Mouse (Mus musculus) frontal cortex, postnatal 36 days (tissue): ENCODE measurements around the gene Spcs3.
"Not testable (repeated sequence)": the region's sequence is repeated elsewhere in the genome, so short reads cannot be mapped to it uniquely, and the experiment has no call there.

ENCODE experiments used
- DNase-seq, 2 experiments: peaks; one replicate each; pipeline ENCODE4 v3.0.0; 2022; ENCODE audit warnings: low spot score in 2 of 2

The Spcs3 gene

GRCm38 (mm10) chr8:54529382-54530296, at the start of gene Spcs3, which contains the start of gene Asb5:
TSS of gene Spcs3 (minus strand) at chr8:54529998.
TSS of gene Asb5 (plus strand) at chr8:54529580.
- DNase-seq = peak; percentile 92 to 95

DNA sequence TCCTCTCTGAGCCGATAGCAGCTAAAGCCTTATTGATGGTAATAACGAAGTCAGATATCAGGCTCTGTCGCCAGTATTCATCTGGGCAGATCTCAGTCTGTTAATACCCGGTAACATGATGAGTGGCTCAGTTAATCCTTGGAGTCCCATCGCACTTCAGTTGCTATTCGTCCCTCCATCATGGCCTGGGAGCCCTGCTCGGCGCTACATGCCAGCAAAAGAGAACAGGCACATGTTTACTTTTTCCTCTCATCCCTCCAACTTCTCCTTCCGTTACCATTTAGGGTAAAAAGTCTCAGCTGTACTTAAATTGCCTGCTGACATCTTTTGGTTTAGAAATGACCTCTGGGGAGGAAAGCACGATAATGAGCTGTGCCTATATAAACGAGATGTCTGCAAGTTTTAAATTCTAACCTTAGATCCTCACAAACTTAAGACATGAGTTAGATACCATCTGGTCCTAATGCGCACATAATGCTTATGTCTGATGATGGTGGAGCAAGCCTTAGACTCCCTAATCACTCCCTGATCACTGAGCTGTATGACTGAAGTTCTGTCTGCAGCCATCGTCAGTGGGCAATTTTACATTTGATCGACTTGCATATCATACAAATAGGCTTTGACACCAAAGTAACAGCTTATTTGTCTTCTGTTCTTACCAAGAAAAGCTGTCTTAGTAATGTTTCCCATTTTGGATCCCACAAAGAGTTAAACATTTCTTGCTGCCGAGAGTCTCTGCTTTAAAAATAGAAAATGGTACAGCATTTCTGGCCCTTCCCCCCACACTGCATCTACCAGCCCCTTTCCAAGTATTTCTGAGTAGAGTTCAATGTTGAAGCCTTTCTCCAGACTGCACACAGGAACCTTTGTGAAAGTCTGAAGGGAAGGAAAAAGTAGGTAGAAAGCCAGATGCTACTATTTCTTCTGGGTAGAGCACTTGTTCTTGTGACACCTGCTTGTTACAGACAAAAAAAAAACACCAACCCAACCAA, 41.1 kb upstream of the Spcs3 start:
- DNase-seq = no peak

DNA sequence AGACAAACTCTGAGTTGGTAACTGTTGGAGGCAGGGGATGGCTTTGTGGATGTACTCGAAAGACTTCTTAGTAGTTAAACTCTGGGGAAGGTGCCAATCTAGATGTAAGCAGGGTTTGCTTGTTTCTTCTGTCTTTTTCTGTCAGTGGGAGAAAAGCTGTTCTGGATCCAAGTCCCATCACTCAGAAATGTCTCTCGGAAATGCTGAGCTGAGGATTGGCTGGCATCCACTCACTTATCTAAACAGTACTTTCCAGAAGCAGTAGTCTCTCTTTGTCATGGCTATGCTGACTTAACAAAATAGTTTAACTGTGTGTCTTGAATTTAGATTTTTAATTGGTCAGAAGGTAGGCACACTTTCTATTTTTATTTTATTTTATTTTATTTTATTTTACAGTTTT, 37.4 kb upstream of the Spcs3 start:
- no peak for DNase-seq

DNA sequence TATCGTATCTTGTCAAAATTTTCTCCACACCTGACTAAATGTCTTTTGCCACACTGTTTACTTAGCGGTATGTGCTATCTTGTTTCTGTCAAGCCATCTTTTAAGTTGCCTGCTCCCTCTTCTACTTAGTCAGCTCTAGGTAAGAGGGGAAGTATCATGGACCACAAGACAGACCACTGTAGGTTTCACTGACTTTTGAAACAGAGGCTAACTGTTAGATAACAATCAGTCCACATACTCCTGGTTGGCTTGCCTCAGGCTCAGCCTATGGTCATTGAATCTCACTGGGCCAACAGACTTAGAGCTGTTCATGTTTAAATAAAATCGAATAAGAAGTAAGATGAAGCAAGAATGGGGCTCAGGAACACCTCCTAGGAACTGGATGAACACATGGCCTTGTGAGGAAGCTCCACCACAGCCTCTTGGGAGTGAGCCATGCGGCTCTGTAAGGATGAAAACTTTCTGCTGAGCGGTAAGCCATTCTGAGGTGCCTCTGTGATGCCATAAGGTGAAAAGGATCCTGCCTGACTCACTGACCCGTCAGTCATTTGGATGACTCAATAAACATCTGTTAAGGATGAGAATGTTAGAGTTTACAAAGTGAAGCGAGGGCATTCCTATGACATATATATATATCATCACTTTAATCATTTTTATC, 35.9 kb upstream of the Spcs3 start:
- no peak for DNase-seq

DNA sequence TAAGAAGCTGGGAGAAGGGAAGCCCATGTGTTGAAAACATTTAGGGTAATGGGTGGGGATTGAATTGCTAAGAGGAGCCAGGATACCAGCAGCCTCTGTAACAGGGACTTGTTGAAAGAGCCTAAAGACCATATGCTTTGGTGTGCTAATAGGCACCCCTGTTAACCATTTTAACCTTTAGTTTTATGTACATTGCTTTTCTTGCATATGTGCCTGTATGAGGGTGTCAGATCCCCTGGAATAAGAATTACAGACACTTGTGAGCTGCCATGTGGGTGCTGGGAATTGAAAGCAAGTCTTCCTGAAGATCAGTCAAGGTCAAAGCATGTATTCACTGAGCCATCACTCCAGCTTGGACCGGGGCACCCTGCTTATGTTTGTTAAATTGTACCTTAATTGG, 35.4 kb upstream of the Spcs3 start:
- no peak for DNase-seq

DNA sequence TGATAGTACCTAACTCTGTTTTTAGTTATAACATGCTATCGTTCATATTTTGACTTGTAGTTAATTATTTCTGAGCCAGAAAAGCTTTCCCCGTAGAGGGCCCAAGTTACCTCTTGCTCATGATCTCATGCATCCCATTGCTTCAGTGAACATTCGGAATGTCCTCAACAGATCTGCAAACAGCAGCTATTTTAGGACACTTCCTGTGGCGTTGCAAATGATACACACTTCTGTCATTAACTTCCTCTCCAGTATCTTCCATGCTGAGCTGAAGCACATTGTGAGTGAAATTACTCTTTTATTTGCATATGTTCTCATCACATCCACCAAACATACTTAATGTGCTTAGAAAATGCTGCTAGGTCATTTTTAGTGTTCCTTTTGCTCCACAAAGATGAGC, 32.3 kb upstream of the Spcs3 start:
- DNase-seq = no peak

DNA sequence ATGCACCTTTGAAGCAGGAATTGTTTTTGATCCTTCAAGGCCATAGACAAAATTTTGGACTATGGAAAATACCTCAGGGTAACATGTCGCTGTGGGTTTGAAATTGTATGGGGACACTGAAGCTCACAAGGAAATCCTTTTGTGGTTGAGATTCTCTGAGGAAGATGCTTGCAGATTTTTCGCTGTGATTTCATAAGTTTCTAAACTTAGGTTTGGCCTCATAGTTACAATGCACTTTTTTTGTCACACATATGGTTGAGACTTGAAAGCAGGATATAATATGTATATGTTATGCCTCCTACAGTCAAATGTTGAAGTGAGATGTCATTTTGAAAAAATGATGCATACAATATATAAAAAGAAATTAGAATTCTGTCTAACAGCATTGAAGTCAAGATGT, 25.1 kb upstream of the Spcs3 start:
- peak in 1 of 2 experiments; percentile 39 for DNase-seq

DNA sequence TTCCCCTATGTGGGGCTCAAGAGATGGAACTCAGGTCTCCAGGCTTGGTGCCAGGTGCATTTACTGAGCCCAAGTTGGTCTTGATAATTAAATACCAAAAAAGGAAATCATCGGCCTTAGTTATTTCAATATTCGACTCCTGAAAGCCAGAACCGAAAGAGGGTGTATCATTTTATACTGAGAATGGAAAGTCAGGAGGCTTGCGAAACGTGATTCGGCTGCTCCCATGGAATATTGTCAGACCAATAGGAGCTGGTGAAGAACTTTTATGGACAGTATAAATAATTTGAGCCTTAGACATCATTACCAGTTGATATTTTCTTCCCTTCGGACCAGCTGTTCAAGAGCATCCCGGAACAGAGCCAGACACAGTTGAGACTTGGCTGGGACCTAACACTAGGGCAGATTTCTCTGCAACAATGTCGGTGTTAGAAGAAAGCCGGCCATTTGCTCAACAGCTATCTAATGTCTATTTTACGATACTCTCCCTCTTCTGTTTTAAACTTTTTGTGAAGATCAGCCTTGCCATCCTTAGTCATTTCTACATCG, 20.3 kb upstream of the Spcs3 start:
- DNase-seq = no peak

GRCm38 (mm10) chr8:54548383-54548782, 18.6 kb upstream of the Spcs3 start:
- DNase-seq = no peak

DNA sequence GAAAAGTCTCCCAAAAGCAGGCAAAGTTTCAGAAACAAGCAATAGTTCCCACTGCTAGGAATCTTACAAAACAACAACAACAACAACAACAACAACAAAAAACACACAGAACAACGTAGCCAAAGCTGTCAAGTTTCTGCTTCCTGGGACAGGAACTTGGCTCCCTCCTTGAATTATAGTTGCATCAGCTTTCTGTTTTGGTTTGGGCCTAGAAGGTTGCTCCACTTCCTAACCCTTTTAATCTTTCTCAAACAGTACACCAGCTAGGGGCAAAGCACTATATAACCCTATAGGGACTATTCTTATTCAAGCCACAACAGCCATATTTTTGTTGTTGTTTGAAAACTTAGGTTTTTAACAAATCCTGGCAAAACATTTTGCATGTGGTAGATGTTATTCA, 11.5 kb upstream of the Spcs3 start:
- DNase-seq = no peak

DNA sequence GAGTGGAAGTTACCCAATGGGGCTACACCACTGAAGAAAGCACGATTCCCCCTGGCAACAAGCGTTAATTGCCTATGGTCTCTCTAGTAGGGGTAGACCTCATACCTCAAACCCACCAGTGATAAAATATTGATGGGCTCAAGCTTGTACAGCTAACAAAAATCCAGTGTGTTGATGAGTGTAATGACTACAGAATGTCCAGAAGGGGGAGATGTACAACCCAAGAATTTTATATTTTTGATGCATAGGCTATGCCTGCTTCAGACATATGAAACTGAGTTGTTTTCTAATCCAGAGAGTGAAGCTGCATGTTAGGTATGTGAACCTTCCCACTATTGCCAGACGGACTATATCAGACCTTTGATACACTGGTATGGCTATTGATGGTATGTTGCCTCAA, 7.5 kb upstream of the Spcs3 start:
- no peak for DNase-seq

- no peak for DNase-seq
Measured at GRCm38 (mm10) chr8:54535172-54535571, 5.4 kb upstream of the Spcs3 start.

DNA sequence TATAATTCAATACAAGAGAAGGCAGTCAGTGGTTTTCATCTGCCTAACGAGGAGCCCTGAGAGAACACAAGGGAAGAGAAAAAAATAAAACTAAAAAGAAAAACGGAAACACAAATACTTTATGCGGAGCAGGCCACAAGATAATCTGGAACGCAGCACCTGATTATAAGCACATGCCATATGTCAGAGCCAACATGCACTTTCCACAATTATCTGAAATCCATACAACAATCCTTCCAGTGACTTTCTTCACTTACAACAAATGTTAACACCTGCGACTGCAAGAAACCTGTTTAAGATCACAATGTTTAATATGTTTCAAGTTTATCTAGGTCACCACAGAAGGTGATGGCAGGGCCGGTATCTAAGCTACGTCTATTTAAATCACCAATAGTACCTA, 1.2 kb downstream of the Spcs3 start:
- no peak for DNase-seq

DNA sequence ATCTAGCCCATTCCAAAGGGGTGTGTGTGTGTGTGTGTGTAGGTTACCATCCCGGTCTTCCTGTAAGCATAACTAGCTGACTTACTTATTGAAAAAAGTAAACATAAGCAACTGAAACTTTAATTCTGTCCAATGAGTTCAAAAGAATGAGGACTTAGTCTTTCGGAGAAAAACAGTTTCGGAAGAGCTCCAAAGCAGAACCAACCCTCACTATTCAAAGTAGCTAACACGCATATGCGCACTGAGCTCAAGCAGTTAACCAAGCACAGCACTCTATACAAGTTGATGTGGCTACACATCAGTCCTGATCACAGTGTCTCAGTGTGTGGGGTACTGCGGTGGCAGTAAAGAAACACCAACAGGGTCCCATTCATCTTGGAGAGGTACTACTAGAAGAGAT, 3.1 kb downstream of the Spcs3 start:
- no peak for DNase-seq

DNA sequence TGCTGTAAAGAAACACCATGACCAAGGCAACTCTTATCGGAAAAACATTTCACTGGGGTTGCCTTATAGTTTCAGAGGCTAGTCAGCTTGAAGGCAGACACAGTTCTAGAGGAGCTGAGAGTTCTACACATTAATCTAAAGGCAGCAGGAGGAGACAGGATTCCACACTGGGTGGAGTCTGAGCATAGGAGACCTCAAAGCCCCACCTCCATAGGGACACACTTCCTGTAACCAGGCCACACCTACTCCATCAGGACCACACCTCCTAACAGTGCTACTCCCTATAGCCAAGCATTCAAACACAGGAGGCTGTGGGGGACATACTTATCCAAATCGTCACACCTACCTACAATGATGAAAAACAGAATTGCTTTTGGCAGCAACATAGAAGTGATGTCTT, 4.2 kb downstream of the Spcs3 start:
- no peak for DNase-seq

- no peak for DNase-seq
Measured at GRCm38 (mm10) chr8:54520516-54520915, 9.3 kb downstream of the Spcs3 start.

GRCm38 (mm10) chr8:54518756-54519460, 10.9 kb downstream of the Spcs3 start:
- no peak for DNase-seq

GRCm38 (mm10) chr8:54512200-54512599, 17.6 kb downstream of the Spcs3 start:
- not testable (repeated sequence) for DNase-seq

DNA sequence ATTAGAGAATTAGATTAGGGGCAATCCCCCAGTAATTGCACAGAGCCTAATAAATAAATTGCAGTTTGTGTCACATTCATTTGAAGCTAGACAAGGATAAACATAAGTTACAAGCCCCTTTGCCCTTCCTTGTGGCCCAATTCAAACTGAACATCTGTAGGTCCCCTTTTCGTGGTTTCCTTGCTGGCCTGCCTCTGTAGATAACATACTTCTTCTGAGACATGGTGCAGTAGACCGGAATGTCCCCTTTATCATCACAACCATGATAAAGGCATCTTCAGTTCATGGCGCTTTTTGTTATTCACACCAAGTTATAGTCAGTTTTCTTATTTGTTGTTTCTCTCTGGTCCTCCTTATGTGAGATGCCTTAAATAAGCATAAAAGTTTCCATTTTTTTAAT, 18.0 kb downstream of the Spcs3 start:
- DNase-seq = no peak

DNA sequence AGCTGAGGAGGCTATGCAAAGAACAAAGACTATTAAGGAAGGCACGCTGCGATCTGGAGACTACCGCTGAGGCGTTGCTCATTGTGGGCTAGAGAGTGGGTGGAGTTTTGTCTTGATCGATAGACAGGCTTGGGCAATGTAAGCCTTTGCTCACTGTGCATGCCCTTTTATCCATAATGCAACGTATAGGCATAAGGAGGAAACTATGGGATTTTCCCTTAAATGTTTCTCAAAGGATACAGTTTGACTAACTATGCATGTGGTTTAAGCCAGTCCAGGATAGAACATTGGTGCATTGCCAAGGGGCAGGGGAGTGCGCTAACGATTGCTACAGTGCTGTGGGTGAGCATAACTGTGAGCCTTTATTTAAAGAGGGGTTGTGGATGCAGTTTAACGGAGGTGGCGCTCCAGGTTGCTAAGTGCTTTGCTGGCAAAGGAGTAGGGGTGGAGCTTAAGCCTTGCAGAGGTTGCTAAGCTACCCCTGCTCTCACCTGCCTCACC, 20.5 kb downstream of the Spcs3 start:
- DNase-seq = peak; percentile 58 to 72

- peak in 1 of 2 experiments; percentile 22 for DNase-seq
Measured at GRCm38 (mm10) chr8:54508814-54509213, 21.0 kb downstream of the Spcs3 start.
